Mouse (Mus musculus): Measurements from ENCODE around the gene Asap2.

Asap2 gene

GRCm38 (mm10) chr12:21166884-21167575 lies 176.8 kb downstream of the Asap2 start:
- no peak for DNase-seq (ENCODE audit: low spot score)

- DNase-seq (ENCODE audit: low spot score), result no peak
Measured at GRCm38 (mm10) chr12:21167741-21168140, 177.5 kb downstream of the Asap2 start.

- DNase-seq (ENCODE audit: low spot score), result no peak
Measured at GRCm38 (mm10) chr12:21168149-21168548, 177.9 kb downstream of the Asap2 start.

- DNase-seq (ENCODE audit: low spot score), result no peak
Measured at GRCm38 (mm10) chr12:21171776-21172490, 181.7 kb downstream of the Asap2 start.

- DNase-seq (ENCODE audit: low spot score), result no peak
Measured at GRCm38 (mm10) chr12:21173847-21174412, 183.7 kb downstream of the Asap2 start.

GRCm38 (mm10) chr12:21176399-21176798 lies 186.1 kb downstream of the Asap2 start:
- no peak for DNase-seq (ENCODE audit: low spot score)

- no peak for DNase-seq (ENCODE audit: low spot score)
Measured at GRCm38 (mm10) chr12:21177123-21177698, 187.0 kb downstream of the Asap2 start.

GRCm38 (mm10) chr12:21180091-21180490 lies 189.8 kb downstream of the Asap2 start:
- no peak for DNase-seq (ENCODE audit: low spot score)

GRCm38 (mm10) chr12:21182786-21183185 lies 192.5 kb downstream of the Asap2 start:
- no peak for DNase-seq (ENCODE audit: low spot score)

- DNase-seq (ENCODE audit: low spot score), result no peak
Measured at GRCm38 (mm10) chr12:21183321-21183720, 193.1 kb downstream of the Asap2 start.

- DNase-seq (ENCODE audit: low spot score), result no peak
Measured at GRCm38 (mm10) chr12:21186145-21186544, 195.9 kb downstream of the Asap2 start.

GRCm38 (mm10) chr12:21188880-21189279 lies 198.6 kb downstream of the Asap2 start:
- no peak for DNase-seq (ENCODE audit: low spot score)

- no peak for DNase-seq (ENCODE audit: low spot score)
Measured at GRCm38 (mm10) chr12:21191546-21191945, 201.3 kb downstream of the Asap2 start.

- no peak for DNase-seq (ENCODE audit: low spot score)
Measured at GRCm38 (mm10) chr12:21195497-21195896, 205.2 kb downstream of the Asap2 start.

- DNase-seq (ENCODE audit: low spot score), result no peak
Measured at GRCm38 (mm10) chr12:21196420-21196819, 206.2 kb downstream of the Asap2 start.

GRCm38 (mm10) chr12:21200613-21201012 lies 210.4 kb downstream of the Asap2 start:
- no peak for DNase-seq (ENCODE audit: low spot score)

- no peak for DNase-seq (ENCODE audit: low spot score)
Measured at GRCm38 (mm10) chr12:21201485-21202269, 211.4 kb downstream of the Asap2 start.

GRCm38 (mm10) chr12:21204701-21205312 lies 214.5 kb downstream of the Asap2 start:
- DNase-seq (ENCODE audit: low spot score), result peak; percentile 79

GRCm38 (mm10) chr12:21205799-21206198 lies 215.5 kb downstream of the Asap2 start:
- no peak for DNase-seq (ENCODE audit: low spot score)

- no peak for DNase-seq (ENCODE audit: low spot score)
Measured at GRCm38 (mm10) chr12:21207422-21207821, 217.2 kb downstream of the Asap2 start.

- DNase-seq (ENCODE audit: low spot score), result no peak
Measured at GRCm38 (mm10) chr12:21208172-21208795, 218.0 kb downstream of the Asap2 start.

All from retina, embryonic 14.5 days (tissue).